ENCODE assay signal across 10 mouse cellular contexts in genomic region chr2:160741580-160741979, GRCm38 (mm10). TPM values are rescaled to one million over a fixed set of nuclear protein-coding genes. Genes with fewer than 3 reads are reported as not detected.
DNase-seq lines count a peak whose midpoint lies in the region; ATAC-seq lines count a peak whose summit lies in the region.
"Had no signal": no experiment of that assay in that cellular context is flagged by ENCODE, and none has a peak within 500 bp of the region (broad histone marks: within the 10 kb centered on the region; RNA-seq: fewer than 3 reads in every experiment).

No protein-coding gene starts in this region.

- no peaks in the 10 kb centered on the region for H3K27me3 ChIP-seq in heart, embryonic 14.5 days (ENCODE audit: control insufficient read depth, insufficient read depth, low read length)
- H3K27me3 ChIP-seq in midbrain, embryonic 10.5 days (ENCODE audit: low read depth, poor library complexity, severe bottlenecking): no peaks in the 10 kb centered on the region
- no peaks in the 10 kb centered on the region for H3K27me3 ChIP-seq in midbrain, embryonic 16.5 days (ENCODE audit: control insufficient read depth, insufficient read depth, low read depth, low read length)
- no peaks in the 10 kb centered on the region for H3K27me3 ChIP-seq in forebrain, embryonic 15.5 days
- H3K27me3 ChIP-seq: neural tube, embryonic 12.5 days had no signal

- H3K9me3 ChIP-seq in heart, embryonic 14.5 days (ENCODE audit: control insufficient read depth, low read length): no peaks in the 10 kb centered on the region
- no peaks in the 10 kb centered on the region for H3K9me3 ChIP-seq in midbrain, embryonic 10.5 days (replicated peaks)
- H3K9me3 ChIP-seq in midbrain, embryonic 16.5 days (replicated peaks; ENCODE audit: control insufficient read depth, low read length, poor library complexity, severe bottlenecking): no peaks in the 10 kb centered on the region
- no peaks in the 10 kb centered on the region for H3K9me3 ChIP-seq in forebrain, embryonic 15.5 days
- H3K9me3 ChIP-seq: neural tube, embryonic 12.5 days had no signal

- ATAC-seq in heart, embryonic 14.5 days (ENCODE audit: insufficient number of reproducible peaks, insufficient read depth, low FRiP score, low read depth): no peak
- no peak for ATAC-seq in midbrain, embryonic 16.5 days
- ATAC-seq in forebrain, embryonic 15.5 days (replicated peaks): no peak

- WGBS in heart, embryonic 14.5 days: 56% methylated on average over 3 of the region's 3 CpGs
- WGBS in midbrain, embryonic 10.5 days: 76% methylated on average over 3 of the region's 3 CpGs
- WGBS in midbrain, embryonic 16.5 days: 86% methylated on average over 3 of the region's 3 CpGs
- 85% methylated on average over 3 of the region's 3 CpGs for WGBS in forebrain, embryonic 15.5 days

- no peak overlapping the region for H3K9ac ChIP-seq in heart, embryonic 14.5 days (ENCODE audit: low read length)
- H3K9ac ChIP-seq in midbrain, embryonic 16.5 days (ENCODE audit: low read depth, low read length): no peak overlapping the region
- H3K9ac ChIP-seq in forebrain, embryonic 15.5 days (replicated peaks): no peak overlapping the region
- H3K9ac ChIP-seq: neural tube, embryonic 12.5 days had no signal

- H3K4me2 ChIP-seq in heart, embryonic 14.5 days (ENCODE audit: low read length): no peak overlapping the region
- H3K4me2 ChIP-seq in midbrain, embryonic 16.5 days (ENCODE audit: low read length): no peak overlapping the region
- H3K4me2 ChIP-seq in forebrain, embryonic 15.5 days (replicated peaks): no peak overlapping the region
- H3K4me2 ChIP-seq: neural tube, embryonic 12.5 days had no signal

- H3K36me3 ChIP-seq in heart, embryonic 14.5 days (ENCODE audit: control insufficient read depth, insufficient read depth, low read length): peaks cover 15% of the 10 kb centered on the region; the same call in 1 of the 2 replicates
- peaks cover 84% of the 10 kb centered on the region for H3K36me3 ChIP-seq in midbrain, embryonic 10.5 days
- H3K36me3 ChIP-seq in midbrain, embryonic 16.5 days (ENCODE audit: control insufficient read depth, insufficient read depth, low read length): peaks cover 3% of the 10 kb centered on the region
- peaks cover 11% of the 10 kb centered on the region for H3K36me3 ChIP-seq in forebrain, embryonic 15.5 days

- H3K27ac ChIP-seq in heart, embryonic 14.5 days (replicated peaks in 1 of 2; ENCODE audit: control insufficient read depth in 1 of 2, insufficient read depth in 1 of 2, low read depth in 2 of 2, low read length in 2 of 2): peak overlapping the region; percentile 34 to 71
- 0 out of 2 replicates have a peak overlapping the region, but pooled peaks have one; percentile 33 for H3K27ac ChIP-seq in midbrain, embryonic 10.5 days (replicated peaks)
- H3K27ac ChIP-seq in midbrain, embryonic 16.5 days (ENCODE audit: low read length): no peak overlapping the region; the same call in 1 of the 2 replicates
- peak overlapping the region; percentile 52 for H3K27ac ChIP-seq in forebrain, embryonic 15.5 days (replicated peaks)
- H3K27ac ChIP-seq: neural tube, embryonic 12.5 days had no signal

- peaks cover 55 to 86% of the 10 kb centered on the region in 2 experiments for H3K4me1 ChIP-seq in heart, embryonic 14.5 days (ENCODE audit: control insufficient read depth in 2 of 2, insufficient read depth in 2 of 2, low read length in 2 of 2)
- H3K4me1 ChIP-seq in midbrain, embryonic 10.5 days: peaks cover 49% of the 10 kb centered on the region
- H3K4me1 ChIP-seq in midbrain, embryonic 16.5 days (ENCODE audit: control insufficient read depth, insufficient read depth, low read length): peaks cover 32% of the 10 kb centered on the region
- peaks cover 66% of the 10 kb centered on the region for H3K4me1 ChIP-seq in forebrain, embryonic 15.5 days

- intact Hi-C loops in heart, postnatal 36 days (cut with DNase I): no loop called here

- no peak overlapping the region for H3K4me3 ChIP-seq in heart, embryonic 14.5 days (ENCODE audit: control insufficient read depth in 1 of 2, insufficient read depth in 1 of 2, low read depth in 1 of 2, low read length in 2 of 2)
- no peak overlapping the region for H3K4me3 ChIP-seq in midbrain, embryonic 10.5 days
- H3K4me3 ChIP-seq in midbrain, embryonic 16.5 days (ENCODE audit: low read depth, low read length): no peak overlapping the region
- no peak overlapping the region for H3K4me3 ChIP-seq in forebrain, embryonic 15.5 days
- H3K4me3 ChIP-seq: erythroblast, embryonic 14.5 days; neural tube, embryonic 12.5 days had no signal

- no peak for DNase-seq in heart, postnatal 36 days
- DNase-seq in midbrain, embryonic 10.5 days (ENCODE audit: low spot score): no peak
- DNase-seq in lung, postnatal 36 days: peak; percentile 61
- DNase-seq in adipocyte (ENCODE audit: low spot score): no peak
- DNase-seq in left cerebral cortex, adult 9 months (ENCODE audit: low spot score in 2 of 2): no peak

RNA-seq across cellular contexts. Expression of gene Plcg1, which starts 10.5 kb away (rescaled TPM):
- polyA plus RNA-seq in heart, embryonic 14.5 days (2014; fragmentation: Nextera tagmentation; extraction: Ambion mirVana): 33.1 and 33.7 TPM in 2 replicates
- 10 to 100 TPM; 56.7 to 73.1 TPM for total RNA-seq in heart, postnatal 36 days (2021)
- polyA plus RNA-seq in midbrain, embryonic 10.5 days (2016; fragmentation: Nextera tagmentation; extraction: Ambion mirVana): 57.4 and 68.9 TPM in 2 replicates
- 52.1 and 57.3 TPM in 2 replicates for polyA plus RNA-seq in midbrain, embryonic 16.5 days (2015; fragmentation: Nextera tagmentation; extraction: Ambion mirVana)
- polyA plus RNA-seq in forebrain, embryonic 15.5 days (2015; fragmentation: Nextera tagmentation; extraction: Ambion mirVana): 80.5 and 82.2 TPM in 2 replicates
